Comparison of ENCODE assay signal across 10 mouse cellular contexts in the genomic region with DNA sequence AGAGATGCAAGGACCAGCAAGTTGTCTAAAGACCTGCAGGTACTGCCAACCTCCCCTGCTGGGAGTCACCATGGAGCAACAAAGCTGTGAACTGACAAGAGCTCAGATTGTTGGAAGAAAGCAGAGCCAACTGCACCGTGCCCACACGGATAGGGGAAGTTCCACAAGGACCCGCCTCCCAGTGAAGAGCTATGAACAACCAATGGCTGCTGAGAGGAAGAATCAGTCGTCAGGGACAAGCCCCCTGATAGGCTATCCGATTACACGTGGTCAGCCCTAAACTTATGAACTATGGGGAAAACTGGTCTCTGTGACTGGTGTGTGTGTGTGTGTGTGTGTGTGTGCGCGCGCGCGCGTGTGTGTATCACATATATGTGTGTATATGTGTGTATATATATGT.
DNase-seq lines count a peak whose midpoint lies in the region; ATAC-seq lines count a peak whose summit lies in the region.
"Had no signal": no experiment of that assay in that cellular context is flagged by ENCODE, and none has a peak within 500 bp of the region (broad histone marks: within the 10 kb centered on the region; RNA-seq: fewer than 3 reads in every experiment).

No protein-coding gene starts in this region.

- no peaks in the 10 kb centered on the region for H3K27me3 ChIP-seq in hindbrain, embryonic 11.5 days (ENCODE audit: control insufficient read depth, insufficient read depth, low read length)
- H3K27me3 ChIP-seq in midbrain, embryonic 14.5 days (ENCODE audit: control insufficient read depth, insufficient read depth, low read length) = no peaks in the 10 kb centered on the region

- H3K4me2 ChIP-seq in hindbrain, embryonic 11.5 days (replicated peaks; ENCODE audit: low read depth, low read length) = peak overlapping the region; percentile 15; the same call in 1 of the 2 replicates
- peak overlapping the region; percentile 15 for H3K4me2 ChIP-seq in midbrain, embryonic 14.5 days (ENCODE audit: low read length)

- ATAC-seq in frontal cortex, adult (ENCODE audit: low TSS enrichment) = 0 out of 2 replicates have a peak, but pooled peaks have one; percentile 13
- ATAC-seq in hindbrain, embryonic 11.5 days (ENCODE audit: low FRiP score) = peak; percentile 33; the same call in 1 of the 2 replicates
- ATAC-seq in midbrain, embryonic 14.5 days (ENCODE audit: low FRiP score, low TSS enrichment) = no peak; the same call in 1 of the 2 replicates
- ATAC-seq in megakaryocyte progenitor cell, adult 5-6 weeks (replicated peaks; ENCODE audit: poor library complexity) = no peak

- no peaks in the 10 kb centered on the region for H3K9me3 ChIP-seq in hindbrain, embryonic 11.5 days (ENCODE audit: control insufficient read depth, low read length)
- no peaks in the 10 kb centered on the region for H3K9me3 ChIP-seq in midbrain, embryonic 14.5 days (ENCODE audit: control insufficient read depth, low read length)

- no peaks in the 10 kb centered on the region for H3K4me1 ChIP-seq in hindbrain, embryonic 11.5 days (replicated peaks; ENCODE audit: control insufficient read depth, insufficient read depth, low read length)
- H3K4me1 ChIP-seq in midbrain, embryonic 14.5 days (ENCODE audit: control insufficient read depth, insufficient read depth, low read length) = peaks cover 9% of the 10 kb centered on the region; the same call in 1 of the 2 replicates

- no peak overlapping the region for H3K9ac ChIP-seq in hindbrain, embryonic 11.5 days (ENCODE audit: low read depth, low read length)
- no peak overlapping the region for H3K9ac ChIP-seq in midbrain, embryonic 14.5 days (replicated peaks; ENCODE audit: low read length)

- no peak for DNase-seq in frontal cortex, postnatal 14 days (ENCODE audit: low spot score in 2 of 2)
- DNase-seq in embryo, embryonic 10 days (ENCODE audit: low spot score) = peak; percentile 65
- DNase-seq in hindbrain, embryonic 11.5 days (ENCODE audit: low spot score) = peak; percentile 23
- no peak for DNase-seq in midbrain, embryonic 14.5 days
- no peak for DNase-seq in right cerebral cortex, adult 2 months (ENCODE audit: low spot score in 2 of 2)
- DNase-seq in liver = no peak
- DNase-seq: cerebellum, adult 2 months had no signal

- H3K36me3 ChIP-seq in hindbrain, embryonic 11.5 days (ENCODE audit: control insufficient read depth, insufficient read depth, low read length) = no peaks in the 10 kb centered on the region
- no peaks in the 10 kb centered on the region for H3K36me3 ChIP-seq in midbrain, embryonic 14.5 days (ENCODE audit: control insufficient read depth, insufficient read depth, low read length)

- whole genome bisulfite sequencing in hindbrain, embryonic 11.5 days = 57% methylated on average over 12 of the region's 12 CpGs
- whole genome bisulfite sequencing in midbrain, embryonic 14.5 days = 66% methylated on average over 12 of the region's 12 CpGs

- no peak overlapping the region for H3K27ac ChIP-seq in hindbrain, embryonic 11.5 days (ENCODE audit: low read depth, low read length)
- no peak overlapping the region for H3K27ac ChIP-seq in midbrain, embryonic 14.5 days (replicated peaks; ENCODE audit: low read depth, low read length)
- H3K27ac ChIP-seq: macrophage had no signal

- no peak overlapping the region for H3K4me3 ChIP-seq in hindbrain, embryonic 11.5 days (ENCODE audit: low read depth, low read length)
- H3K4me3 ChIP-seq in midbrain, embryonic 14.5 days (replicated peaks; ENCODE audit: low read depth, low read length) = no peak overlapping the region; the same call in 1 of the 2 replicates

Comparison
In these comparisons a context has a peak if more than half of its experiments do, and no peak if none do; other contexts are left out.
1. ATAC-seq: peak in frontal cortex, adult (single experiment) and hindbrain, embryonic 11.5 days (single experiment); none in midbrain, embryonic 14.5 days (single experiment) and megakaryocyte progenitor cell, adult 5-6 weeks (single experiment).
2. DNase-seq: peak in embryo, embryonic 10 days (single experiment) and hindbrain, embryonic 11.5 days (single experiment); none in frontal cortex, postnatal 14 days (0 of 2), midbrain, embryonic 14.5 days (single experiment), right cerebral cortex, adult 2 months (0 of 2) and liver (single experiment).